Mouse (Mus musculus): Measurements from ENCODE around the gene Zkscan16. TPM values are rescaled to one million over a fixed set of nuclear protein-coding genes. Genes with fewer than 3 reads are reported as not detected.

The Zkscan16 gene
- polyA plus RNA-seq, 1 experiment = 0.04 TPM

DNA sequence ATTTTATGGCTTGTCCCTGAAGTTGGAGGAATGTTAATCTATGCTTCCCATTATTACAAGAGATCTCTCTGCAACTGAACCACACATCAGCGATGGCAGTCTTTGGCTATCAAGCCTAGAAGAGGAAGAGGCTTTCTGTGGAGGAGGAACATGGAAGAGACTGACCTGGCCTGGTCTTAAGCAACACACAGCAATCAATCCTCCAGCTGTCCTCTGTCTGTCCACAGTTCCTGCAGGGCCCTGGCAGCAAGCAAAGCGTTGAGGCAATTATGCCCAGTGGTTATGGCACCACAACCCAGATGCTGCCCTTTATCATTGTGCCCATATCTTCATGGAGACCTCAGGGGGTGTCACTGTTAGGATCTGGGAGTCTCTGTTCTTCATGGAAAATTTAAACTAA, 19.5 kb upstream of the Zkscan16 start:
- TF ChIP-seq CTCF (IDR thresholded peaks at IDR 0.05; ENCODE audit: borderline replicate concordance, control insufficient read depth, extremely low read depth, insufficient read depth, low read length, poor library complexity) (no peak), POLR2A (IDR thresholded peaks at IDR 0.05; ENCODE audit: control insufficient read depth, extremely low read depth, insufficient read depth, low read length, poor library complexity) (no peak)
- no peaks in the 10 kb centered on the region for H3K27me3 ChIP-seq (ENCODE audit: control insufficient read depth, insufficient read depth, low read length)
- DNase-seq = no peak
- no peak overlapping the region for H3K4me3 ChIP-seq (ENCODE audit: control insufficient read depth, insufficient read depth, low read length)
- no peaks in the 10 kb centered on the region for H3K4me1 ChIP-seq (replicated peaks; ENCODE audit: control insufficient read depth, insufficient read depth, low read length)
- no peak overlapping the region for H3K27ac ChIP-seq (ENCODE audit: control insufficient read depth, insufficient read depth, low read length)
- H3K36me3 ChIP-seq (ENCODE audit: control insufficient read depth, insufficient read depth, low read length) = no peaks in the 10 kb centered on the region
- WGBS = 88% methylated on average over 2 of the region's 2 CpGs

DNA sequence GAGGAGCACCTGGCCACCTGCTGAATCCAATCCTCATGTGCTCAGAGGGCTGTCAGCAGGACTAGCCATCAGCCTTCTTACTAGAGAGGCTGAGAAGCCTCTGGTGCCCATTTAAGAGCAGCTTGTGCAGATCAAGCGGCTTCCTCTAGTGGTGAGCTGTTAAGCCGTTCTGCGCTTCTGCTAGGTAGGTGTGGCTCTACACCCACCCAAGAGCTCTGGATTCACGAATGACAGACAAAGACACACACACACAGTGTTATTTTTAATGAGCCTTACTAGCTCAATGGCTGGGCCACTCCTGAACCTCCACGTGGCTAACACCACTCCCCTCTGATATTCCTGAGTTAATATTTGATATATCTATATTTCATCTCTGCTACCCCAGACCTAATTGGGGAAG, 17.8 kb upstream of the Zkscan16 start:
- DNase-seq = no peak
- WGBS = 57% methylated on average over 5 of the region's 5 CpGs

DNA sequence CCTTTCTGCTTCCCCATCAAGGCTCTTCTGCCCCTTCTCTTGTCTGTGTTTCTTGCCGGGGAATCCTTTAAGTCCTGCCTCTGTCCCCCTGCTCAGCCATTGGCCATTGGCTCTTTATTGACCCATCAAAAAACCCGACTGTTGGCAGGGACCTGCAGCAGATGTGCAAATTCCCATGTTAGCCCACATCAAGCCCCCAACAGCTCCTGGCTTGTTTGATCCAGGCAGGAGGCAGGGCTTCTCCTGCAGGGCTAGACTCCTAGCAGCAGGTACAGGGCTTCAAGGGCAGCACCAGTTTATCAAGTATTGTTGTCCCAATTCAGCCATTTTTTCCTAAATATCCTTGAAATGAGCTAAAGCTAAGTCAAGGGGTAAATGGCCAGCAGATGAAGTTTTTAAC, 17.3 kb upstream of the Zkscan16 start:
- Histone ChIP-seq H3K27me3 (ENCODE audit: control insufficient read depth, insufficient read depth, low read length) (no peaks in the 10 kb centered on the region), H3K4me3 (ENCODE audit: control insufficient read depth, insufficient read depth, low read length) (no peak overlapping the region), H3K4me1 (replicated peaks; ENCODE audit: control insufficient read depth, insufficient read depth, low read length) (no peaks in the 10 kb centered on the region), H3K36me3 (ENCODE audit: control insufficient read depth, insufficient read depth, low read length) (no peaks in the 10 kb centered on the region), H3K27ac (ENCODE audit: control insufficient read depth, insufficient read depth, low read length) (no peak overlapping the region)
- no peak for TF ChIP-seq POLR2A (IDR thresholded peaks at IDR 0.05; ENCODE audit: control insufficient read depth, extremely low read depth, insufficient read depth, low read length, poor library complexity)
- no peak for TF ChIP-seq CTCF (IDR thresholded peaks at IDR 0.05; ENCODE audit: borderline replicate concordance, control insufficient read depth, extremely low read depth, insufficient read depth, low read length, poor library complexity)
- 83% methylated on average over 2 of the region's 2 CpGs for WGBS
- no peak for DNase-seq

More for the DNA sequence above, 17.8 kb upstream of the Zkscan16 start:
- H3K4me1 ChIP-seq (replicated peaks; ENCODE audit: control insufficient read depth, insufficient read depth, low read length) = no peaks in the 10 kb centered on the region
- no peak overlapping the region for H3K27ac ChIP-seq (ENCODE audit: control insufficient read depth, insufficient read depth, low read length)
- no peaks in the 10 kb centered on the region for H3K36me3 ChIP-seq (ENCODE audit: control insufficient read depth, insufficient read depth, low read length)
- no peak overlapping the region for H3K4me3 ChIP-seq (ENCODE audit: control insufficient read depth, insufficient read depth, low read length)
- no peaks in the 10 kb centered on the region for H3K27me3 ChIP-seq (ENCODE audit: control insufficient read depth, insufficient read depth, low read length)
- TF ChIP-seq POLR2A (IDR thresholded peaks at IDR 0.05; ENCODE audit: control insufficient read depth, extremely low read depth, insufficient read depth, low read length, poor library complexity) = no peak
- TF ChIP-seq CTCF (IDR thresholded peaks at IDR 0.05; ENCODE audit: borderline replicate concordance, control insufficient read depth, extremely low read depth, insufficient read depth, low read length, poor library complexity) = no peak

DNA sequence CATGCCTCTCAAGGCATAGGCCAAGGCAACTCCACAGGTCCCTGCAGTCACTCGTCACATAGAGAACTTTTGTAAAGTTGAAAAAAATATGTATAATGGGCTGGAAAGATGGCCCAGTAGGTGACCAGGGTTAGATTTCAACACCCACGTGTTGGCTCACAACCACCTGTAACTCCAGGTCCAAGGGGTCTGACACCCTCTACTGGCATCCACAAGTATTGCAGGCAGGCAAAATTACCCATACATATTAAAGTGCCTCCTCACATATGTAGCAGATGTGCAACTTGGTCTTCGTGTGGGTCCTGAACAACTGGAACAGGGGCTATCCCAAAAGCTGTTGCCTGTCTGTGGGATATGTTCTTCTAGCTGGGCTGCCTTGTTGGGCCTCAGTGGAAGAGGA, 15.8 kb upstream of the Zkscan16 start:
- WGBS = 80% methylated on average over 3 of the region's 3 CpGs
- TF ChIP-seq CTCF (IDR thresholded peaks at IDR 0.05; ENCODE audit: borderline replicate concordance, control insufficient read depth, extremely low read depth, insufficient read depth, low read length, poor library complexity) (no peak), POLR2A (IDR thresholded peaks at IDR 0.05; ENCODE audit: control insufficient read depth, extremely low read depth, insufficient read depth, low read length, poor library complexity) (no peak)
- Histone ChIP-seq H3K4me1 (replicated peaks; ENCODE audit: control insufficient read depth, insufficient read depth, low read length) (no peaks in the 10 kb centered on the region), H3K27ac (ENCODE audit: control insufficient read depth, insufficient read depth, low read length) (no peak overlapping the region), H3K36me3 (ENCODE audit: control insufficient read depth, insufficient read depth, low read length) (no peaks in the 10 kb centered on the region), H3K4me3 (ENCODE audit: control insufficient read depth, insufficient read depth, low read length) (no peak overlapping the region), H3K27me3 (ENCODE audit: control insufficient read depth, insufficient read depth, low read length) (no peaks in the 10 kb centered on the region)
- no peak for DNase-seq

DNA sequence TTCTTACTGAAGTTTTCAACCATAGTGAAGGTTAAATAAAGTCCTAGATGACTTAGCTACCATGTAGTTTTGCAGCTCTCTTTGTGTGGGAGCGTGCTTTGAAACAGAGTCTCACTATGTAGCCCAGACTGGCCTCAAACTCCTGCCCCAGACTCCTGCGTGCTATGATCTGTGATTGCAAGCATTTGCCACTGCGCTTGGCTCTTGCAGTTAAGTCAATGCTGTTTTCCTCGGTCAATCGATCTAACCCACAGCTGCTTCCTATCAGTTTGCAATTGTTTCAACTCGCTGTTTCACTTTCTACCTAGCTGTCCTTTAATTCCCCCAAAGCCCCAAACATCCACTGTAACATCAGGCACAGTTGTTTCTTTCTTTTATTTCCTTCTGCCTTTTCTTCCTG, 10.9 kb upstream of the Zkscan16 start:
- Histone ChIP-seq H3K27me3 (ENCODE audit: control insufficient read depth, insufficient read depth, low read length) (no peaks in the 10 kb centered on the region), H3K36me3 (ENCODE audit: control insufficient read depth, insufficient read depth, low read length) (no peaks in the 10 kb centered on the region), H3K4me1 (replicated peaks; ENCODE audit: control insufficient read depth, insufficient read depth, low read length) (peaks cover 3% of the 10 kb centered on the region; the same call in 1 of the 2 replicates), H3K27ac (ENCODE audit: control insufficient read depth, insufficient read depth, low read length) (no peak overlapping the region), H3K4me3 (ENCODE audit: control insufficient read depth, insufficient read depth, low read length) (no peak overlapping the region)
- no peak for DNase-seq
- TF ChIP-seq CTCF (IDR thresholded peaks at IDR 0.05; ENCODE audit: borderline replicate concordance, control insufficient read depth, extremely low read depth, insufficient read depth, low read length, poor library complexity) = no peak
- TF ChIP-seq POLR2A (IDR thresholded peaks at IDR 0.05; ENCODE audit: control insufficient read depth, extremely low read depth, insufficient read depth, low read length, poor library complexity) = no peak
- 84% methylated on average over 6 of the region's 6 CpGs for WGBS

DNA sequence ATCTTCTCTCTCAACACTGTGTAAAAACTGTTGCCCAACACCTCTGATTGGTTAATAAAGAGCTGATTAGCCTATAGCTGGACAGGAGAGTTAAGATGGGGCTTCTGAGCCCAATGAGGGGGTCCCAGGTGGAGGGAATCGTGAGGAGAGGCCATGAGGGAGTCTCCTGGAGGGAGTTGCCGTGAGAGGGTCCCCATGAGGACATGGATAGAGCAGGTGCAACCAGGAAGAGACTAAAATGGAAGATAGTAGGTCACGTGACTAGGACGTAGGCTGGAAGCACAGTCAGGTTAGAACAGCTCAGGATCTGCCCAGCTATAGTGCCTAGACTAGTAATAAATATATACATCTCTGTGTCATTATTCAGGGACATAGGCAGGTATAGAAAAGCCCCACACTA, 9.1 kb upstream of the Zkscan16 start:
- H3K27me3 ChIP-seq (ENCODE audit: control insufficient read depth, insufficient read depth, low read length) = no peaks in the 10 kb centered on the region
- WGBS = 90% methylated on average over 4 of the region's 4 CpGs
- no peaks in the 10 kb centered on the region for H3K36me3 ChIP-seq (ENCODE audit: control insufficient read depth, insufficient read depth, low read length)
- DNase-seq = no peak
- TF ChIP-seq CTCF (IDR thresholded peaks at IDR 0.05; ENCODE audit: borderline replicate concordance, control insufficient read depth, extremely low read depth, insufficient read depth, low read length, poor library complexity) = no peak
- no peak for TF ChIP-seq POLR2A (IDR thresholded peaks at IDR 0.05; ENCODE audit: control insufficient read depth, extremely low read depth, insufficient read depth, low read length, poor library complexity)
- H3K4me3 ChIP-seq (ENCODE audit: control insufficient read depth, insufficient read depth, low read length) = no peak overlapping the region
- H3K27ac ChIP-seq (ENCODE audit: control insufficient read depth, insufficient read depth, low read length) = no peak overlapping the region
- H3K4me1 ChIP-seq (replicated peaks; ENCODE audit: control insufficient read depth, insufficient read depth, low read length) = peaks cover 3% of the 10 kb centered on the region; the same call in 1 of the 2 replicates
